Mouse (Mus musculus): ENCODE results near the gene Lrig2. TPM values are rescaled to one million over a fixed set of nuclear protein-coding genes. Genes with fewer than 3 reads are reported as not detected.

Lrig2 gene
- polyA plus RNA-seq, 1 experiment from 2014 or later = 14.1 TPM

- WGBS = 69% methylated on average over 3 of the region's 3 CpGs
- Histone ChIP-seq H3K27ac (ENCODE audit: low read length) (no peak overlapping the region), H3K27me3 (ENCODE audit: control insufficient read depth, insufficient read depth, low read depth, low read length) (no peaks in the 10 kb centered on the region), H3K4me1 (replicated peaks; ENCODE audit: control insufficient read depth, insufficient read depth, low read length) (no peaks in the 10 kb centered on the region), H3K9ac (ENCODE audit: low read length) (no peak overlapping the region), H3K4me2 (ENCODE audit: low read depth, low read length) (no peak overlapping the region), H3K4me3 (ENCODE audit: low read length) (no peak overlapping the region), H3K9me3 (ENCODE audit: control insufficient read depth, low read length) (no peaks in the 10 kb centered on the region), H3K36me3 (ENCODE audit: control insufficient read depth, insufficient read depth, low read length) (peaks cover 16% of the 10 kb centered on the region)
- ATAC-seq (ENCODE audit: low read depth) = no peak
Observed at GRCm38 (mm10) chr3:104469421-104469820, 42.3 kb downstream of the Lrig2 start.

GRCm38 (mm10) chr3:104461226-104461625 is 50.5 kb downstream of the Lrig2 start:
- WGBS = 71% methylated on average over 2 of the region's 2 CpGs
- no peak overlapping the region for H3K4me2 ChIP-seq (ENCODE audit: low read depth, low read length)
- H3K36me3 ChIP-seq (ENCODE audit: control insufficient read depth, insufficient read depth, low read length) = peaks cover 44% of the 10 kb centered on the region
- no peak overlapping the region for H3K9ac ChIP-seq (ENCODE audit: low read length)
- no peak overlapping the region for H3K27ac ChIP-seq (ENCODE audit: low read length)
- H3K4me3 ChIP-seq (ENCODE audit: low read length) = no peak overlapping the region
- no peaks in the 10 kb centered on the region for H3K9me3 ChIP-seq (ENCODE audit: control insufficient read depth, low read length)
- H3K27me3 ChIP-seq (ENCODE audit: control insufficient read depth, insufficient read depth, low read depth, low read length) = no peaks in the 10 kb centered on the region
- H3K4me1 ChIP-seq (replicated peaks; ENCODE audit: control insufficient read depth, insufficient read depth, low read length) = 0 out of 2 replicates have a peak, but pooled peaks cover 3% of the 10 kb centered on the region
- no peak for ATAC-seq (ENCODE audit: low read depth)

GRCm38 (mm10) chr3:104458588-104458987 is 53.1 kb downstream of the Lrig2 start:
- no peak overlapping the region for H3K4me3 ChIP-seq (ENCODE audit: low read length)
- peaks cover 33% of the 10 kb centered on the region for H3K36me3 ChIP-seq (ENCODE audit: control insufficient read depth, insufficient read depth, low read length)
- H3K9me3 ChIP-seq (ENCODE audit: control insufficient read depth, low read length) = no peaks in the 10 kb centered on the region
- no peak for ATAC-seq (ENCODE audit: low read depth)
- 92% methylated on average over 1 of the region's 1 CpGs for WGBS
- H3K27me3 ChIP-seq (ENCODE audit: control insufficient read depth, insufficient read depth, low read depth, low read length) = no peaks in the 10 kb centered on the region
- H3K9ac ChIP-seq (ENCODE audit: low read length) = no peak overlapping the region
- H3K4me2 ChIP-seq (ENCODE audit: low read depth, low read length) = no peak overlapping the region
- H3K4me1 ChIP-seq (replicated peaks; ENCODE audit: control insufficient read depth, insufficient read depth, low read length) = 0 out of 2 replicates have a peak, but pooled peaks cover 3% of the 10 kb centered on the region
- H3K27ac ChIP-seq (ENCODE audit: low read length) = no peak overlapping the region

- Histone ChIP-seq H3K4me1 (replicated peaks; ENCODE audit: control insufficient read depth, insufficient read depth, low read length) (0 out of 2 replicates have a peak, but pooled peaks cover 3% of the 10 kb centered on the region), H3K9me3 (ENCODE audit: control insufficient read depth, low read length) (no peaks in the 10 kb centered on the region), H3K36me3 (ENCODE audit: control insufficient read depth, insufficient read depth, low read length) (peaks cover 21% of the 10 kb centered on the region), H3K9ac (ENCODE audit: low read length) (no peak overlapping the region), H3K4me2 (ENCODE audit: low read depth, low read length) (no peak overlapping the region), H3K27ac (ENCODE audit: low read length) (no peak overlapping the region), H3K4me3 (ENCODE audit: low read length) (no peak overlapping the region), H3K27me3 (ENCODE audit: control insufficient read depth, insufficient read depth, low read depth, low read length) (no peaks in the 10 kb centered on the region)
- ATAC-seq (ENCODE audit: low read depth) = no peak
- WGBS = 66% methylated on average over 10 of the region's 10 CpGs
Observed at GRCm38 (mm10) chr3:104455506-104456275, 56.0 kb downstream of the Lrig2 start.

- 49% methylated on average over 2 of the region's 2 CpGs for WGBS
- Histone ChIP-seq H3K27ac (ENCODE audit: low read length) (no peak overlapping the region), H3K9ac (ENCODE audit: low read length) (no peak overlapping the region), H3K4me3 (ENCODE audit: low read length) (no peak overlapping the region), H3K4me2 (ENCODE audit: low read depth, low read length) (no peak overlapping the region), H3K4me1 (replicated peaks; ENCODE audit: control insufficient read depth, insufficient read depth, low read length) (peaks cover 6% of the 10 kb centered on the region), H3K9me3 (ENCODE audit: control insufficient read depth, low read length) (no peaks in the 10 kb centered on the region), H3K27me3 (ENCODE audit: control insufficient read depth, insufficient read depth, low read depth, low read length) (no peaks in the 10 kb centered on the region), H3K36me3 (ENCODE audit: control insufficient read depth, insufficient read depth, low read length) (no peaks in the 10 kb centered on the region)
- no peak for ATAC-seq (ENCODE audit: low read depth)
Observed at GRCm38 (mm10) chr3:104447240-104447639, 64.5 kb downstream of the Lrig2 start.

- no peak overlapping the region for H3K4me2 ChIP-seq (ENCODE audit: low read depth, low read length)
- no peak overlapping the region for H3K4me3 ChIP-seq (ENCODE audit: low read length)
- H3K9me3 ChIP-seq (ENCODE audit: control insufficient read depth, low read length) = no peaks in the 10 kb centered on the region
- H3K27ac ChIP-seq (ENCODE audit: low read length) = no peak overlapping the region
- 79% methylated on average over 6 of the region's 6 CpGs for WGBS
- H3K36me3 ChIP-seq (ENCODE audit: control insufficient read depth, insufficient read depth, low read length) = no peaks in the 10 kb centered on the region
- H3K27me3 ChIP-seq (ENCODE audit: control insufficient read depth, insufficient read depth, low read depth, low read length) = no peaks in the 10 kb centered on the region
- no peak for ATAC-seq (ENCODE audit: low read depth)
- peaks cover 10% of the 10 kb centered on the region for H3K4me1 ChIP-seq (replicated peaks; ENCODE audit: control insufficient read depth, insufficient read depth, low read length)
- H3K9ac ChIP-seq (ENCODE audit: low read length) = no peak overlapping the region
Observed at GRCm38 (mm10) chr3:104446689-104447088, 65.0 kb downstream of the Lrig2 start.

GRCm38 (mm10) chr3:104445576-104445975 is 66.1 kb downstream of the Lrig2 start:
- H3K36me3 ChIP-seq (ENCODE audit: control insufficient read depth, insufficient read depth, low read length) = no peaks in the 10 kb centered on the region
- no peak overlapping the region for H3K4me3 ChIP-seq (ENCODE audit: low read length)
- 20% methylated on average over 6 of the region's 6 CpGs for WGBS
- no peaks in the 10 kb centered on the region for H3K27me3 ChIP-seq (ENCODE audit: control insufficient read depth, insufficient read depth, low read depth, low read length)
- ATAC-seq (ENCODE audit: low read depth) = no peak
- no peak overlapping the region for H3K9ac ChIP-seq (ENCODE audit: low read length)
- H3K4me1 ChIP-seq (replicated peaks; ENCODE audit: control insufficient read depth, insufficient read depth, low read length) = peaks cover 20% of the 10 kb centered on the region
- no peaks in the 10 kb centered on the region for H3K9me3 ChIP-seq (ENCODE audit: control insufficient read depth, low read length)
- no peak overlapping the region for H3K27ac ChIP-seq (ENCODE audit: low read length)
- no peak overlapping the region for H3K4me2 ChIP-seq (ENCODE audit: low read depth, low read length)

- ATAC-seq (ENCODE audit: low read depth) = no peak
- Histone ChIP-seq H3K4me2 (ENCODE audit: low read depth, low read length) (no peak overlapping the region), H3K36me3 (ENCODE audit: control insufficient read depth, insufficient read depth, low read length) (no peaks in the 10 kb centered on the region), H3K9ac (ENCODE audit: low read length) (no peak overlapping the region), H3K4me3 (ENCODE audit: low read length) (no peak overlapping the region), H3K9me3 (ENCODE audit: control insufficient read depth, low read length) (no peaks in the 10 kb centered on the region), H3K27me3 (ENCODE audit: control insufficient read depth, insufficient read depth, low read depth, low read length) (no peaks in the 10 kb centered on the region), H3K4me1 (replicated peaks; ENCODE audit: control insufficient read depth, insufficient read depth, low read length) (peaks cover 22% of the 10 kb centered on the region), H3K27ac (ENCODE audit: low read length) (no peak overlapping the region)
- 64% methylated on average over 3 of the region's 3 CpGs for WGBS
Observed at GRCm38 (mm10) chr3:104444946-104445460, 66.7 kb downstream of the Lrig2 start.

GRCm38 (mm10) chr3:104444082-104444481 is 67.6 kb downstream of the Lrig2 start:
- 73% methylated on average over 3 of the region's 3 CpGs for WGBS
- H3K4me2 ChIP-seq (ENCODE audit: low read depth, low read length) = no peak overlapping the region
- no peak overlapping the region for H3K9ac ChIP-seq (ENCODE audit: low read length)
- no peak for ATAC-seq (ENCODE audit: low read depth)
- no peak overlapping the region for H3K4me3 ChIP-seq (ENCODE audit: low read length)
- H3K27me3 ChIP-seq (ENCODE audit: control insufficient read depth, insufficient read depth, low read depth, low read length) = no peaks in the 10 kb centered on the region
- no peaks in the 10 kb centered on the region for H3K9me3 ChIP-seq (ENCODE audit: control insufficient read depth, low read length)
- peaks cover 22% of the 10 kb centered on the region for H3K4me1 ChIP-seq (replicated peaks; ENCODE audit: control insufficient read depth, insufficient read depth, low read length)
- H3K27ac ChIP-seq (ENCODE audit: low read length) = no peak overlapping the region
- no peaks in the 10 kb centered on the region for H3K36me3 ChIP-seq (ENCODE audit: control insufficient read depth, insufficient read depth, low read length)

All from lung, embryonic 16.5 days (tissue).